Mouse (Mus musculus) spleen, postnatal 36 days (tissue): ENCODE results near the gene Oit3.

ENCODE experiments used
- DNase-seq, 2 experiments: peaks; one replicate each; pipeline ENCODE4 v3.0.0; 2022; ENCODE audit warnings: low spot score in 2 of 2, mixed read lengths in 1 of 2

The Oit3 gene

GRCm38 (mm10) chr10:59441735-59442134, at the start of gene Oit3:
Oit3 (minus strand) TSS chr10:59441778.
- DNase-seq: no peak

DNA sequence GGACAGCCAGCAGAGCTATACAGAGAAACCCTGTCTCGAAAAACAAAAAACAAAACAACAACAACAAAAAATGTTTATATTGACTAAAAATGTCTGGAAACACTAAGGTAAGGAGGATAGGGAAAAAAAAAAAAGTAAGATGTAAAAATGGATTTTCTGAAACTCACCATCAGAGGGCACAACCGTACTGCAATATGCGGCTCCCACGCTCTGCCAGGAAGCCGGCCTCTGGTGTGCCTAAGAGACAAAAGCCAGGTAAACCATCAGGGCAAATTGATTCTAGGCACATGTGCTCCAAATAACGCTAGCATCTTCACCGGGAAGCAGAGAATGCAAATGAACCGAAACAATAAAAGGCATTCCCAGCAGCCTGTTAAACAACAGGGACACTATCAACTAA, 49.3 kb upstream of the Oit3 start:
- DNase-seq: no peak

DNA sequence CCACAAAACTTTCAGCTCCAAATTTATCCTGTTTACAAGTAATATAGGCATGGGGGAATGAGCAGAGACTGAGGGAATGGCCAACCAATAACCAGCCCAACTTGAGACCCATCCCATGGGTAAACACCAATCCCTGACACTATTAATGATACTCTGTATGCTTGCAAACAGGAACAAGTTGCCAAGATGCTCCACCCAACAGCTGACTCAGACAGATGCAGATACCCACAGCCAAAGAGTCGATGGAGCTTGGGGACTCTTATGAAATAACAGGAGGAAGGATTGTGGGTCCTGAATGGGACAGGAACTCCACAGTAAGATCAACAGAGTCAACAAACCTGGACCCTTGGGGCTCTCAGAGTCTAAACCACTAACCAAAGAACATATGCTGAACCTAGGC, 47.8 kb upstream of the Oit3 start:
- no peak for DNase-seq

- no peak for DNase-seq
Measured at GRCm38 (mm10) chr10:59487351-59487750, 45.8 kb upstream of the Oit3 start.

DNA sequence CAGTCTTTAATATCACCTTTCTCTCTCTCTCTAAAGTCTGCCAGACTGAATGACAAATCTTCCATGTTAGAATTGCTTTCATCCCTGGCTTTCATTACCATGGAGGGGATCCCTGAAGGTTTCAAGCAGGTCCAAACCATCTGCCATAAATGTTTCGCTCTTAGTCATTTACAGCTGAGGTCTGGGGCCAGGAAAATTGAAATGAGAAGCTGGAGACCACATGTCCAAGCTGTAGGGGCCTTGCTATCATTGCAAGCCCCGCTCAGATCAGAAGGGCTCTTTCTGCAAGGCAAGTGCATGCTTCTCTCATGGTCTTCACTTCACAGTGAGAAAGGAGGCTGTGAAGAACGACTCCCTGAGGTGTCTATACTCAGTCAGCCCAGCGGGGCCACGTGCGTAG, 42.7 kb upstream of the Oit3 start:
- DNase-seq: no peak

GRCm38 (mm10) chr10:59481381-59481780, 39.8 kb upstream of the Oit3 start:
- no peak for DNase-seq

DNA sequence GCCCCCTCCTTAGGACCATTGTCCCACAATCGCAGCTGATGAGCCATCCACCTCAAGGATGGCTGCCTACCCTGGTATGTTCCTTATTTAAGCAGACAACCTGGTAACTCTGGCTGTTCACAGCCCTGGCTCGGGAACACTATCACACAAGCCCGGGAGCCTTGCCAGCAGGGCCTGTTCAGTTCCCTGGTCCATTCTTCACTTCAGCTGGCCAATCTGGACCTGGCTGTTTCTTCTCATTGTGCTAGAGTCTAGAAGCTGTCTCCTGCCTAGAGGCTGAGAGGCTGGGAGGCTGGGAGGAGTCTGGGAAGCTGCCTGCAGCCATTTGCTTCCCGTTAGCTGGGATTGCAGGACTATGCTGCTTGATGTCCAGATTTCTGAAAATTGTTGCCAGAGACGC, 28.9 kb upstream of the Oit3 start:
- DNase-seq: no peak

- DNase-seq: no peak
Measured at GRCm38 (mm10) chr10:59467297-59467696, 25.7 kb upstream of the Oit3 start.

- no peak for DNase-seq
Measured at GRCm38 (mm10) chr10:59466626-59467025, 25.0 kb upstream of the Oit3 start.

DNA sequence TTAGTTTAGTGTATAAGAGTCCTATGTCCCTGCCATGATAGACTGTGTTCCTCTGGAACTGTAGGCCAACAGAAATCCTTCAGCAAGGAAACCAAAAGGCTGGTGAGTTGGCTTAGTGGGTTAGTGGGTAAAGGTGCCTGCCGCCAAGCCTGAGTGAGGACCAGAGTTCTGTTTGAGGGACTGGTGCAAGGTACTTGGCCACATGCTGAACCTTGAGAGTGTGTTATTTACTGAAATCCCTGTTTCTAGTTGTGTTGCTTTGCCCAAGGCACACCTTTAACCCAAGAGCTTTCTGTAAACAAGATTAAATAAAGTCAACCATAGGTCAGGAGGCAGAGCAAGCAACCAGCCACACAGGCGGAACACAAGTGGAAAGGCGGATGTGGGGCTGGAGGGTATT, 24.0 kb upstream of the Oit3 start:
- no peak for DNase-seq

DNA sequence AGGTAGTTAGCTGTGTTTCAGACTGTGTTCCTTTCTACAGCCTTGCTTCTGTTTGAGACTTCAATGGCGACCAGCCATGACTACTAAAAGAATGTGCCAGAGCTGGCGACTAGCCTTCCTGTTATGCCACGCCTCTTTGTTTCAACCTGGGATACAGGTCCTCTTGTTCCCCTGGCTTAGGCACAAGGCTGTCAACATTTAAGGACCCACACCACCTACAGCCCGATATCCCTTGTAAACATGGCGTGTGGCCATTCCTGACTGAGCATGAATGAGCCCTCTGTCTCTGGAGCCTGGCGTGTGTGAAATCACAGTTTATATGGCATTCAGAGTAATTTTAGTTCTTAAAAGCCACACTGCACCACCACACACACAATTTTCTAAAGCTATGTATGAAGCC, 20.7 kb upstream of the Oit3 start:
- DNase-seq: no peak

DNA sequence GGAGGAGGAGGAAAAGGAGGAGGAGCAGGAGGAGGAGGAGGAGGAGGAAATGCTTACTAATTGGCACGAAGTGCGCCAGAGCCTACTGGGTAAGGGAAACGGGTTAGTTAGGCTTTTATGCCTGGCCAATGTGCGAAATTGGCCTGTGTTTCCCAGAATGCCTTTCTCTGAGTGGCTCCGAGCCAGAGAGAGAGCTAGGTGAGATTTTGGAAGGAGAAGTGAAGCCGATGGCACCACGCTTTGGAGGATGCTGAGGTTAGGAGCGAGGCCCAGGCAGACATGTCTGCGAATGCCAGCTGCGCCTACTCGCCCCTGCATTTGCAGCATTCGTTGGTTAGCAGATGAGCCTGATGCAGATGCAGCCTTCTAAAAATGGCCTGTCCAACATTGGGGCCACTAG, 18.2 kb upstream of the Oit3 start:
- DNase-seq: no peak

GRCm38 (mm10) chr10:59454631-59455030, 13.1 kb upstream of the Oit3 start:
- no peak for DNase-seq

GRCm38 (mm10) chr10:59451839-59452238, 10.3 kb upstream of the Oit3 start:
- no peak for DNase-seq

- no peak for DNase-seq
Measured at GRCm38 (mm10) chr10:59447546-59447945, 6.0 kb upstream of the Oit3 start.

- DNase-seq: no peak
Measured at GRCm38 (mm10) chr10:59446911-59447437, 5.4 kb upstream of the Oit3 start.

DNA sequence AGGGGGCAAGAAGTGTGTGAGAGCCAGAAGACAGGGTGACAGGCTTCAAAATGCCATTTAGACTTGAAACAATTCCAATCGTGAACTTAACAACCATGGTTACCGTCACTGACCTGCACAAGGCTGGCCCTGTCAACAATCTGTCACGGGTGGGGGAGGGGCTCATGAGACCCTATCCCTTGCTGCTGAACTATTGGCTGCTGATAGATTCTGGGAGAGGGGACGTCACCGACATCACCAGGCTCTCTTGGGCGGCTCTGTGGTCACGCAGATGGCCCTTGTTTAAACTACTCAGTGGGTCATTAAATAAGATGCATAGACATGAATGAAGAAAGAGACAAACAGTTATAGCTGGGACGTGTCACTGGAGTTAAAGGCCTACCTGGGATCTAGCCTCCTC, 3.1 kb upstream of the Oit3 start:
- DNase-seq: no peak

DNA sequence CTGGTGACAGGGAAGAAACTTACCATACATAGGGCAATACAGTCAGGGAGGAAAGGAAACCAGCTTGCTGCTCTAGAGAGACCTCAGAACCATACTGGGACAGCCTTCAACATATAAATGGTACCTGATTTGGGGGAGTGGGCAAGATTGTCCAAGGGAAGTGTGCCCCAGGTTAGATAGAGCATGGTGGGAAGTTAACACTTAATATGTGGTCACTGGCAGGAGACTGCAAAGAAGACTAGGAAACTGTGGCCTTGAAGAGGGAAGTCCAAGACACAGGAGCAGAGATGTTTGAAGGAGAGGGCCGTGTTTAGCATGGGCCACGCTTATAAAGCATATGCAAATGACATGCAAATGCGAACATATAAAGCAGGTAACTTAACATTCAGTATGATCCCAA, 2.5 kb upstream of the Oit3 start:
- DNase-seq: no peak

GRCm38 (mm10) chr10:59443212-59443611, 1.6 kb upstream of the Oit3 start:
- DNase-seq: no peak

DNA sequence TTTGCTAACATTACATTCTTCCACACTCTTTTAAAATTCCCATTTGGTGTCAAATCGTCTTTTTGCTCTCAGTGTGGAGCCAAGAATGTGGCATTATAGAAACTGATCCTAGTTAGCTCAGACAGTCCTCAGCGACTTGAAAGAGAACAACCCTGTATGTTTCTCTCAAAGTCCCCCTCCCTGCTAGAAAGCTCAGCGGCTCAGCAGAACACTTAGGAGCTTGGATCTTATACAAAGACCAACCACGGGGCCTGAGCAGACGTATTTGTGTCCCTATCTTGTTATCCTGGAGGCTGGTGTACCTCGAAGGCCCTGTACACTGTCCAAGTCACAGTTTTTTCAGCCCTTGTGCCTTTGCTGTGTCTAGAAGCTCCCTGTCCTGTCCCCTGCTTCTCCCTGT, 1.4 kb downstream of the Oit3 start:
- DNase-seq: no peak

GRCm38 (mm10) chr10:59439508-59439931, 2.1 kb downstream of the Oit3 start:
- no peak for DNase-seq

GRCm38 (mm10) chr10:59438651-59439050, 2.9 kb downstream of the Oit3 start:
- no peak for DNase-seq

- no peak for DNase-seq
Measured at GRCm38 (mm10) chr10:59435746-59436145, 5.8 kb downstream of the Oit3 start.

DNA sequence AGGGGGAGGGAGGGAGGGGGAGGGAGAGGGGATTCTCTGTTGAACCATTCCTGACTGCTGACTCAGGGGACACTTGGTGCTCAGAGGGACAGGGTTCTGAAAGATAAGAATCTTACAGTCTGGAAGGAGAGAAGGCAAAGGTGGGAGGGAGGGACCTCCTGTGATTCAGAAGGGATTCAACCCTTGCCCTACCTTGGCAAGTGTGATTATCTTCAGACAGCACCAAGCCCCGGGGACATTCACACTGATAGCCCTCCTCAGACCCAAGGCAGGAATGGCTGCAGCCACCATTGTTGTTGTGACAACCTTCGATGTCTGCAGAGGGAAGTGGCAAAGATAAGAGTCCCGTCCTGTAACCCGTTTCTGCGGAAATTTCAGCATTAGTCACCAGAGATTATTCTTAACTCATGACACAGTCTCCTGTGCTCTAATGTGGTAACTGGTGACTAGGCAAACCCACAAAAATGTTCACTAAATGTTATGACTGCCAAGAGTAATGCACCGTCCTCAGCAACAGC, 10.8 kb downstream of the Oit3 start:
- no peak for DNase-seq
